Mouse (Mus musculus) hindbrain, embryonic 13.5 days (tissue): ENCODE measurements around the gene Kirrel3. TPM values are rescaled to one million over a fixed set of nuclear protein-coding genes. Genes with fewer than 3 reads are reported as not detected.

Source experiments
- ATAC-seq: fragments of 200-750 bp; cut with Nextera tagmentation; 2 replicates; pipeline ENCODE4 v1.8.0; 2017; ENCODE audit warnings: moderate TSS enrichment; ENCODE audit not compliant: low FRiP score
- H3K27ac ChIP-seq: fragments of 300-500 bp; sonication (generic); 2 replicates; pipeline ENCODE4 v1.5.1; 2015; ENCODE audit warnings: inconsistent platforms, mild to moderate bottlenecking, moderate library complexity
- H3K27me3 ChIP-seq: fragments of 300-500 bp; sonication (generic); 2 replicates; pipeline ENCODE4 v1.6.1; 2015; ENCODE audit warnings: mild to moderate bottlenecking, inconsistent platforms
- H3K36me3 ChIP-seq: fragments of 300-500 bp; sonication (generic); 2 replicates; pipeline ENCODE4 v1.6.1; 2015; ENCODE audit warnings: mild to moderate bottlenecking, inconsistent platforms
- H3K4me1 ChIP-seq: fragments of 300-500 bp; sonication (generic); replicated peaks from 2 replicates; pipeline ENCODE4 v1.6.1; 2015; ENCODE audit warnings: inconsistent platforms
- H3K4me2 ChIP-seq: fragments of 300-500 bp; sonication (generic); 2 replicates; pipeline ENCODE4 v1.6.1; 2015; ENCODE audit warnings: inconsistent platforms, mild to moderate bottlenecking, moderate library complexity
- H3K4me3 ChIP-seq: fragments of 300-500 bp; sonication (generic); 2 replicates; pipeline ENCODE4 v1.5.1; 2015; ENCODE audit warnings: mild to moderate bottlenecking, inconsistent platforms
- H3K9ac ChIP-seq: fragments of 300-500 bp; sonication (generic); 2 replicates; pipeline ENCODE4 v1.6.1; 2015; ENCODE audit warnings: mild to moderate bottlenecking, inconsistent platforms
- H3K9me3 ChIP-seq: fragments of 300-500 bp; sonication (generic); 2 replicates; pipeline ENCODE4 v1.6.1; 2016; ENCODE audit warnings: inconsistent platforms
- WGBS: fragments of 180-500 bp; shearing (Covaris S2); methylation state at CpG from one replicate; pipeline ENCODE4 v1.1.7; 2015; 5-methylcytosine and 5-hydroxymethylcytosine counted together
- polyA plus RNA-seq: library from polyadenylated mRNA; unstranded; fragments of >200 nt; fragmentation: Nextera tagmentation; extraction: Ambion mirVana; gene quantifications from 2 replicates; pipeline ENCODE4 v1.2.1, GENCODE M21; 2015

Gene Kirrel3
- polyA plus RNA-seq, 1 experiment from 2014 or later, result 26.2 TPM

GRCm38 (mm10) chr9:34923134-34923931 is 437.6 kb downstream of the Kirrel3 start:
- H3K9me3 ChIP-seq, result no peaks in the 10 kb centered on the region
- no peaks in the 10 kb centered on the region for H3K36me3 ChIP-seq
- H3K4me2 ChIP-seq, result no peak overlapping the region
- 53% methylated on average over 14 of the region's 14 CpGs for WGBS
- no peak for ATAC-seq
- H3K27ac ChIP-seq, result peak overlapping the region; percentile 3
- no peak overlapping the region for H3K4me3 ChIP-seq
- no peak overlapping the region for H3K9ac ChIP-seq
- H3K4me1 ChIP-seq, result peaks cover 26% of the 10 kb centered on the region
- no peaks in the 10 kb centered on the region for H3K27me3 ChIP-seq

DNA sequence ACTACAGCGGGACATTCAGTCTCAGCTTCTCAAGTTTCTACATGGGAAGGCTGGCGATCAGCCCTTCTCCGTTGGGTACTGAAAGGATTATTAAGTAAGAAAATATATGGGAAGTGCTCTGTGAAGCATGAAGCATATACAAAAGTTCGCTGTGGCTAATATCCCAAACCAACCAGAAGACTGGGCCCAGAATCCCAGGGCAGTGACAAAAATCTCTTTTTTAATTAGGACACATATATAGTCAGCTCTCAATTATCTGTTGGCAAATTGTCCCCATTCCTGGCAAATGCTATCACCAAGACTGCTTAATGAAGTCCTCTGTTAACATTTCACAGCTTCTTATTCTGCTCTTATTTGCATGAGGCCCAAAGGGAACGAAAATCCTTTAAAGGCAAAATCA is 439.9 kb downstream of the Kirrel3 start:
- no peak for ATAC-seq
- Histone ChIP-seq H3K9me3 (no peaks in the 10 kb centered on the region), H3K27me3 (no peaks in the 10 kb centered on the region), H3K36me3 (no peaks in the 10 kb centered on the region), H3K4me1 (peaks cover 21% of the 10 kb centered on the region), H3K9ac (no peak overlapping the region), H3K27ac (no peak overlapping the region), H3K4me2 (no peak overlapping the region), H3K4me3 (no peak overlapping the region)
- 80% methylated on average over 5 of the region's 5 CpGs for WGBS

DNA sequence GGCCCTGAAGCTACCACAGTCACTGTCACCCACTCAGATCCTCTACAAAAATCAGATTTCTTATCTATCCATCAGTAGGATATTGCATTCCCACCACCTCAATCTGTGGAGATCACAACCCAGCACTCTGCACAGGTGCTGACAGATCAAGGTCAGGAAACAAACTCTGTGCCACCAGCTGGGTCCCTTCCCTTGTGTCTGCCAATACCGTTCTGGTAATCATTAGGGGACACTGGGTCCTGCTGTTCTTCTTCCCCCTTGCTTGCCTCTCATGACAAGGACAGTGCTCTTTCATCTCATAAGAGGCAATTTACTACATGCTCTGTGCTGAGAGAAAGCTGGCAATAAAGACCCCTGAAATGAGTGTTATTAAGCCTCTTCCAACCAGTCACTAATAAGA is 444.7 kb downstream of the Kirrel3 start:
- no peaks in the 10 kb centered on the region for H3K4me1 ChIP-seq
- no peak overlapping the region for H3K4me2 ChIP-seq
- no peaks in the 10 kb centered on the region for H3K36me3 ChIP-seq
- no peak overlapping the region for H3K4me3 ChIP-seq
- no peak for ATAC-seq
- H3K27ac ChIP-seq, result no peak overlapping the region
- H3K27me3 ChIP-seq, result no peaks in the 10 kb centered on the region
- 55% methylated on average over 1 of the region's 1 CpGs for WGBS
- H3K9me3 ChIP-seq, result no peaks in the 10 kb centered on the region
- H3K9ac ChIP-seq, result no peak overlapping the region

DNA sequence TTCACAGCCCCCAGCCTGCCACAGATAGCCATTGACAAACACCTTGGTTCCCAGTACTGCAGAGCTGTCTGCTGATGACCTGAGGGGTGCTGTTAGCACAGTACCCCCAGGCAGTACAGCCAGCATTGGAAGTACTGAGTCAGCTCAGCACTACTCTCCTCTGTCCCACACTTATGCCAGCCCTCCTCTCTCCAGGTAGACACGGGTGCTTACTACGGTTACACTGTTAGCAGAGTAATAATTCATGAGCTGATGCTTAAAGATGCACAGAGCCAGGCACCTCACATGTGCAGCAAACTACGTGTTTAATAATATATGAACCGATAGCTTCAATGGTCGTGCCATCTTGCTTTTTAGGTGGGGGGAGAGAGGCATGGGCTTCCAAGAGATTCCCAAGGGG is 452.4 kb downstream of the Kirrel3 start:
- 0 out of 2 replicates have a peak, but pooled peaks have one; percentile 29 for ATAC-seq
- H3K9me3 ChIP-seq, result no peaks in the 10 kb centered on the region
- H3K4me3 ChIP-seq, result no peak overlapping the region
- 84% methylated on average over 5 of the region's 5 CpGs for WGBS
- peaks cover 6% of the 10 kb centered on the region; the same call in 1 of the 2 replicates for H3K4me1 ChIP-seq
- H3K36me3 ChIP-seq, result no peaks in the 10 kb centered on the region
- no peaks in the 10 kb centered on the region for H3K27me3 ChIP-seq
- no peak overlapping the region for H3K4me2 ChIP-seq
- no peak overlapping the region for H3K27ac ChIP-seq
- no peak overlapping the region for H3K9ac ChIP-seq

DNA sequence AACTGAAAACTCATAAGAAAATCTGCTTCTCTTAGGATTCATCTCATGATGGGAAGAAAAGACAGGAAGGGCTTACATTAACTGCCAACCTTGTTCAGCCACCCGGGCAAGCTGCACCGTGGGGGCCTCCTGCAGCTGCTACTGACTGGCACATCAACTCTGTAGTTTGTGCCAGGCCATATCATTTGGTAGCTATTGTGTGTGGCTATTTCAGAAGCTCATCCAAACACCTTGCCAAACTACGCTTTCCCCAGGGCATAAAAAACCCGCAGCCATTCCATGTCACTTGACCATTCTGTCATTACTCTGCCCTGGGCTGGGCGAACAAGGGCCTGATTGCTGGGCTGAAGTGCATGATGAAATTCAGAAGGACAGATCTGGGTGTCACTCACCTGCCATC is 453.9 kb downstream of the Kirrel3 start:
- no peak overlapping the region for H3K4me2 ChIP-seq
- no peak overlapping the region for H3K4me3 ChIP-seq
- WGBS, result 86% methylated on average over 5 of the region's 5 CpGs
- no peaks in the 10 kb centered on the region for H3K36me3 ChIP-seq
- peaks cover 6% of the 10 kb centered on the region; the same call in 1 of the 2 replicates for H3K4me1 ChIP-seq
- no peaks in the 10 kb centered on the region for H3K27me3 ChIP-seq
- ATAC-seq, result no peak
- H3K9ac ChIP-seq, result no peak overlapping the region
- no peak overlapping the region for H3K27ac ChIP-seq
- no peaks in the 10 kb centered on the region for H3K9me3 ChIP-seq

DNA sequence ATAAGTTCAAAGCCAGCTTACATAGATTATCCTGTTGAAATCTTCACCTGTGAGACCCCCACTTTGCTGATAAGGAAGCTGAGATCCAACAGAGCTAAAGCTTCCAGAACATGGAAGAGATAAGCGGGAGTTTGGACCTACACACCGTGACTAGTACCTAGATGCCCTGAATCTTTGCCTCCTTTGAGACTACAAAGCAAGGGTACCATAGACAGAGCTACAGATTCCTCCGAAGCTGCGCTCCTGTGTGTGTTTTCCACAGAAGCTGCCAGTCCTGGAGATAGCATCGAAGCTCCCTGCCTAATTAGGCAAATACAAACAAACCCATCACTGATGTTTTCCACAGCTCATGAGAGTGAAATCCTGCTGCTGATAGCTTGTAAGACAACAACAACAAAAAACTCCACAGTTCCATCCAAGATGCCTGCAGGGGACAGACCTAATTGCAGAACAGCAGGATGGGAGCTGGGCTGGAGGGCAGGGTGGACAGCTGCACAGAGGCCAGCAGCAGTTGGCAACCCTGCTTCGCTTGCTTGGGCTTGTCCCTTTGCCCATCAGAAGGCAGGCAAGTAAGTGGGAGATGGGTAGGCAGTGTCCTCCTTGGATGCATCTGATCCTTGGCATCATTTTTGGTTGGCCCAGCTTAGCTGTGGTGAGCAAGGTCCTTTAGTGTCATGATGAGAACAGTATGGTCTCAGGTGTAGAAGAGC is 456.6 kb downstream of the Kirrel3 start:
- no peaks in the 10 kb centered on the region for H3K36me3 ChIP-seq
- ATAC-seq, result no peak
- H3K27ac ChIP-seq, result no peak overlapping the region
- H3K9me3 ChIP-seq, result no peaks in the 10 kb centered on the region
- no peak overlapping the region for H3K9ac ChIP-seq
- WGBS, result 78% methylated on average over 6 of the region's 6 CpGs
- no peak overlapping the region for H3K4me2 ChIP-seq
- no peaks in the 10 kb centered on the region for H3K27me3 ChIP-seq
- peaks cover 22% of the 10 kb centered on the region for H3K4me1 ChIP-seq
- no peak overlapping the region for H3K4me3 ChIP-seq

GRCm38 (mm10) chr9:34942996-34943395 is 457.3 kb downstream of the Kirrel3 start:
- Histone ChIP-seq H3K36me3 (no peaks in the 10 kb centered on the region), H3K27ac (no peak overlapping the region), H3K4me3 (no peak overlapping the region), H3K9me3 (no peaks in the 10 kb centered on the region), H3K4me1 (peaks cover 20% of the 10 kb centered on the region), H3K9ac (no peak overlapping the region), H3K4me2 (no peak overlapping the region), H3K27me3 (no peaks in the 10 kb centered on the region)
- WGBS, result 87% methylated on average over 7 of the region's 7 CpGs
- no peak for ATAC-seq

GRCm38 (mm10) chr9:34945301-34945700 is 459.6 kb downstream of the Kirrel3 start:
- Histone ChIP-seq H3K27me3 (no peaks in the 10 kb centered on the region), H3K4me1 (peaks cover 18% of the 10 kb centered on the region), H3K4me3 (no peak overlapping the region), H3K27ac (no peak overlapping the region), H3K36me3 (no peaks in the 10 kb centered on the region), H3K4me2 (no peak overlapping the region), H3K9me3 (no peaks in the 10 kb centered on the region), H3K9ac (no peak overlapping the region)
- WGBS, result 77% methylated on average over 9 of the region's 9 CpGs
- ATAC-seq, result no peak

GRCm38 (mm10) chr9:34947258-34947657 is 461.6 kb downstream of the Kirrel3 start:
- peaks cover 28% of the 10 kb centered on the region for H3K4me1 ChIP-seq
- no peaks in the 10 kb centered on the region for H3K27me3 ChIP-seq
- no peaks in the 10 kb centered on the region for H3K36me3 ChIP-seq
- peak overlapping the region; percentile 62 for H3K27ac ChIP-seq
- no peak overlapping the region for H3K9ac ChIP-seq
- ATAC-seq, result peak; percentile 23; the same call in 1 of the 2 replicates
- no peak overlapping the region for H3K4me3 ChIP-seq
- no peak overlapping the region for H3K4me2 ChIP-seq
- 13% methylated on average over 6 of the region's 6 CpGs for WGBS
- no peaks in the 10 kb centered on the region for H3K9me3 ChIP-seq

- no peak overlapping the region; the same call in 1 of the 2 replicates for H3K27ac ChIP-seq
- no peak overlapping the region for H3K4me3 ChIP-seq
- H3K9me3 ChIP-seq, result no peaks in the 10 kb centered on the region
- no peak for ATAC-seq
- no peak overlapping the region for H3K9ac ChIP-seq
- H3K4me1 ChIP-seq, result peaks cover 32% of the 10 kb centered on the region
- no peaks in the 10 kb centered on the region for H3K36me3 ChIP-seq
- no peaks in the 10 kb centered on the region for H3K27me3 ChIP-seq
- no peak overlapping the region for H3K4me2 ChIP-seq
These were observed 462.0 kb downstream of the Kirrel3 start for GRCm38 (mm10) chr9:34947717-34948116.

DNA sequence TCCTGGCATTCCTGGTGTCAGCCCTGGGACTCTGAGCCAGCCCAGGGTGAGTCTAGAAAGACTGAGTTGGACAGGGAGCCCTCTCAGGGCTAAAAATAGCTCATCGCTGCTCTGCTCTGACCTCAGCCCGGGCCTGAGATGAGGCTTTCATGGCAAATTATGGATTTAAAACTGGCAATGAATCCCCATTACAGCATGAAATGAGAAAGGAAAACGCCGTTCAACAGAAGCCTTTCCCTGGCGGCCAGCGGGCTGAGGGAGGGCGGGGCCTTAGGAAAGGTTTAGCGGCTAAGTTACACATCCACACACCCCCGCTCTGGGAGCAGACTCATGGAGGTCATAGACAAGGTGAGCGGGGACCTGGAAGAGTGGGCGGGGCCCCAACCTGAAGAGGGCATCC is 467.7 kb downstream of the Kirrel3 start:
- no peaks in the 10 kb centered on the region for H3K27me3 ChIP-seq
- H3K4me2 ChIP-seq, result no peak overlapping the region
- H3K4me1 ChIP-seq, result peaks cover 23% of the 10 kb centered on the region; the same call in 1 of the 2 replicates
- 53% methylated on average over 11 of the region's 11 CpGs for WGBS
- H3K9ac ChIP-seq, result no peak overlapping the region
- no peaks in the 10 kb centered on the region for H3K9me3 ChIP-seq
- H3K27ac ChIP-seq, result peak overlapping the region; percentile 68; the same call in 1 of the 2 replicates
- H3K4me3 ChIP-seq, result no peak overlapping the region
- ATAC-seq, result no peak
- no peaks in the 10 kb centered on the region for H3K36me3 ChIP-seq

GRCm38 (mm10) chr9:34954212-34954611 is 468.5 kb downstream of the Kirrel3 start:
- H3K4me2 ChIP-seq, result no peak overlapping the region
- no peak overlapping the region for H3K27ac ChIP-seq
- no peaks in the 10 kb centered on the region for H3K36me3 ChIP-seq
- no peak for ATAC-seq
- H3K9me3 ChIP-seq, result no peaks in the 10 kb centered on the region
- no peak overlapping the region for H3K4me3 ChIP-seq
- no peak overlapping the region for H3K9ac ChIP-seq
- 62% methylated on average over 5 of the region's 5 CpGs for WGBS
- H3K4me1 ChIP-seq, result peaks cover 23% of the 10 kb centered on the region; the same call in 1 of the 2 replicates
- H3K27me3 ChIP-seq, result no peaks in the 10 kb centered on the region
